Comparison of ENCODE assay signal across 8 mouse cellular contexts in genomic region chr8:115159711-115160374, GRCm38 (mm10).
A peak's percentile ranks its signal among the peaks of the same experiment; 100 is the strongest.
DNase-seq lines count a peak whose midpoint lies in the region; ATAC-seq and TF ChIP-seq lines count a peak whose summit lies in the region.

No protein-coding gene starts in this region.

- H3K9me3 ChIP-seq in ES-E14 (ENCODE audit: control insufficient read depth, insufficient read depth, low read depth, low read length) = no peaks in the 10 kb centered on the region
- no peaks in the 10 kb centered on the region for H3K9me3 ChIP-seq in heart, postnatal 0 days (replicated peaks; ENCODE audit: control insufficient read depth, low read length)
- no peaks in the 10 kb centered on the region for H3K9me3 ChIP-seq in lung, postnatal 0 days (ENCODE audit: low read length)

- TF ChIP-seq CTCF in embryonic fibroblast, embryonic 13.5 days (IDR thresholded peaks at IDR 0.05; ENCODE audit: borderline replicate concordance, insufficient read depth, low read length) = no peak
- peak; percentile 32 for TF ChIP-seq CTCF in heart, postnatal 0 days (IDR thresholded peaks at IDR 0.05; ENCODE audit: low read depth)
- TF ChIP-seq CTCF in lung, postnatal 0 days (IDR thresholded peaks at IDR 0.05) = peak; percentile 53
- TF ChIP-seq CTCF in olfactory bulb, adult 2 months (IDR thresholded peaks at IDR 0.05; ENCODE audit: insufficient read depth, low read depth, low read length) = no peak

- no peak for TF ChIP-seq POLR2A in embryonic fibroblast, embryonic 13.5 days (IDR thresholded peaks at IDR 0.05; ENCODE audit: low read depth, low read length)
- no peak for TF ChIP-seq POLR2A in olfactory bulb, adult 2 months (IDR thresholded peaks at IDR 0.05; ENCODE audit: insufficient read depth, low read depth, low read length)

- H3K4me3 ChIP-seq in ES-E14 (ENCODE audit: insufficient read depth in 1 of 2, low read depth in 1 of 2, low read length in 2 of 2, poor library complexity in 1 of 2, severe bottlenecking in 1 of 2) = peak overlapping the region; percentile 12 to 16; a peak in 1 of 4 replicates
- peak overlapping the region; percentile 36 for H3K4me3 ChIP-seq in embryonic fibroblast, embryonic 13.5 days (ENCODE audit: insufficient read depth, low read length)
- peak overlapping the region; percentile 56 for H3K4me3 ChIP-seq in heart, postnatal 0 days (ENCODE audit: low read depth, low read length)
- peak overlapping the region; percentile 38 for H3K4me3 ChIP-seq in lung, postnatal 0 days (ENCODE audit: low read depth, low read length)
- H3K4me3 ChIP-seq in olfactory bulb, adult 2 months (ENCODE audit: insufficient read depth, low read depth, low read length) = peak overlapping the region; percentile 36

- no peak for TF ChIP-seq EP300 in heart, postnatal 0 days (IDR thresholded peaks at IDR 0.05; ENCODE audit: low read depth)
- TF ChIP-seq EP300 in lung, postnatal 0 days (IDR thresholded peaks at IDR 0.05) = no peak

- ATAC-seq in heart, postnatal 0 days (ENCODE audit: insufficient read depth, low read depth) = peak; percentile 73
- ATAC-seq in lung, postnatal 0 days = peak; percentile 60

- H3K9ac ChIP-seq in ES-E14 (ENCODE audit: insufficient read depth, low read depth, low read length, poor library complexity, severe bottlenecking) = no peak overlapping the region
- H3K9ac ChIP-seq in heart, postnatal 0 days (replicated peaks; ENCODE audit: low read depth, low read length) = peak overlapping the region; percentile 49
- H3K9ac ChIP-seq in lung, postnatal 0 days (replicated peaks; ENCODE audit: low read depth) = peak overlapping the region; percentile 26; the same call in 1 of the 2 replicates

- in situ Hi-C loops in ES-E14 (cut with MboI; ENCODE audit: low sequenced_read_pairs in 2 of 2, unreplicated experiment in 2 of 2) = no loop called here

- H3K27me3 ChIP-seq in heart, postnatal 0 days (ENCODE audit: control insufficient read depth, insufficient read depth, low read length) = no peaks in the 10 kb centered on the region
- H3K27me3 ChIP-seq in lung, postnatal 0 days (replicated peaks; ENCODE audit: insufficient read depth, low read length) = no peaks in the 10 kb centered on the region

- WGBS in heart, postnatal 0 days = 3% methylated on average over 22 of the region's 22 CpGs
- WGBS in lung, postnatal 0 days = 7% methylated on average over 22 of the region's 22 CpGs
- 3% methylated on average over 22 of the region's 22 CpGs for WGBS in olfactory bulb, adult 2 months

- no peak for DNase-seq in ES-E14 (ENCODE audit: low read depth, low spot score)
- peak; percentile 16 for DNase-seq in adrenal gland, postnatal 25 days
- peak; percentile 73 for DNase-seq in heart, postnatal 0 days (ENCODE audit: low spot score)
- peak; percentile 37 for DNase-seq in kidney, postnatal 14 days
- peak; percentile 77 for DNase-seq in lung, postnatal 0 days (ENCODE audit: low spot score)
- DNase-seq in frontal cortex, postnatal 25 days (ENCODE audit: low spot score in 2 of 2) = no peak

- H3K4me2 ChIP-seq in heart, postnatal 0 days (ENCODE audit: low read depth, low read length) = peak overlapping the region; percentile 81
- H3K4me2 ChIP-seq in lung, postnatal 0 days (replicated peaks; ENCODE audit: low read depth, low read length) = peak overlapping the region; percentile 58

- H3K36me3 ChIP-seq in ES-E14 (ENCODE audit: control insufficient read depth, insufficient read depth, low read length, poor library complexity, severe bottlenecking) = no peaks in the 10 kb centered on the region
- no peaks in the 10 kb centered on the region for H3K36me3 ChIP-seq in heart, postnatal 0 days (replicated peaks; ENCODE audit: control insufficient read depth, insufficient read depth, low read length)
- H3K36me3 ChIP-seq in lung, postnatal 0 days (ENCODE audit: insufficient read depth, low read length) = no peaks in the 10 kb centered on the region

- H3K4me1 ChIP-seq in ES-E14 (ENCODE audit: control insufficient read depth in 2 of 2, insufficient read depth in 2 of 2, low read length in 2 of 2, poor library complexity in 1 of 2) = peaks cover 8 to 10% of the 10 kb centered on the region in 2 experiments
- peaks cover 11% of the 10 kb centered on the region; the same call in 1 of the 2 replicates for H3K4me1 ChIP-seq in embryonic fibroblast, embryonic 13.5 days (ENCODE audit: control insufficient read depth, insufficient read depth, low read length)
- no peaks in the 10 kb centered on the region; the same call in 1 of the 2 replicates for H3K4me1 ChIP-seq in heart, postnatal 0 days (ENCODE audit: control insufficient read depth, insufficient read depth)
- no peaks in the 10 kb centered on the region; the same call in 1 of the 2 replicates for H3K4me1 ChIP-seq in lung, postnatal 0 days (ENCODE audit: insufficient read depth, low read depth, low read length)
- H3K4me1 ChIP-seq in olfactory bulb, adult 2 months (ENCODE audit: control insufficient read depth, insufficient read depth, low read length) = peaks cover 7% of the 10 kb centered on the region

- no peak overlapping the region for H3K27ac ChIP-seq in ES-E14 (ENCODE audit: insufficient read depth, low read depth, low read length, poor library complexity, severe bottlenecking)
- H3K27ac ChIP-seq in embryonic fibroblast, embryonic 13.5 days (ENCODE audit: insufficient read depth, low read length) = peak overlapping the region; percentile 63
- peak overlapping the region; percentile 63 for H3K27ac ChIP-seq in heart, postnatal 0 days (ENCODE audit: low read depth)
- peak overlapping the region; percentile 54; the same call in 1 of the 2 replicates for H3K27ac ChIP-seq in lung, postnatal 0 days (ENCODE audit: low read length)
- no peak overlapping the region for H3K27ac ChIP-seq in olfactory bulb, adult 2 months (ENCODE audit: insufficient read depth, low read depth, low read length)

TF ChIP-seq in ES-E14, 5 proteins besides CTCF, POLR2A, EP300 and RAD21:
- TF ChIP-seq HCFC1 (IDR thresholded peaks at IDR 0.05; ENCODE audit: borderline replicate concordance, insufficient read depth, low read length) (no peak), CHD2 (IDR thresholded peaks at IDR 0.05; ENCODE audit: low read depth, low read length) (no peak), ZNF384 (IDR thresholded peaks at IDR 0.05; ENCODE audit: low read depth, low read length) (no peak), MAFK (IDR thresholded peaks at IDR 0.05; ENCODE audit: insufficient read depth, low read depth, low read length) (no peak), ZC3H11A (IDR thresholded peaks at IDR 0.05; ENCODE audit: borderline replicate concordance, low read depth, low read length) (no peak)
TF ChIP-seq in ES-E14: peak in this region for 0.

Comparison
In these comparisons a context has a peak if more than half of its experiments do, and no peak if none do; other contexts are left out.
1. DNase-seq: peak in adrenal gland, postnatal 25 days (single experiment), heart, postnatal 0 days (single experiment), kidney, postnatal 14 days (single experiment) and lung, postnatal 0 days (single experiment); none in ES-E14 (single experiment) and frontal cortex, postnatal 25 days (0 of 2).
2. H3K27ac ChIP-seq: peak in embryonic fibroblast, embryonic 13.5 days (single experiment), heart, postnatal 0 days (single experiment) and lung, postnatal 0 days (single experiment); none in ES-E14 (single experiment) and olfactory bulb, adult 2 months (single experiment).
3. CTCF ChIP-seq: peak in heart, postnatal 0 days (single experiment) and lung, postnatal 0 days (single experiment); none in embryonic fibroblast, embryonic 13.5 days (single experiment) and olfactory bulb, adult 2 months (single experiment).
4. Peak in every context shown above with its lines, with median percentiles within 50 percentile points of each other: H3K4me3 ChIP-seq.